Mouse (Mus musculus) c-Kit-negative CD71-positive TER-119-positive erythroid progenitor cells, embryonic 14.5 days (primary cell): ENCODE results near the gene Large1.

Experiments used
- DNase-seq: peaks from one replicate; pipeline ENCODE4 v3.0.0-alpha.2; 2013; ENCODE audit warnings: low read depth, low spot score

Gene Large1

DNA sequence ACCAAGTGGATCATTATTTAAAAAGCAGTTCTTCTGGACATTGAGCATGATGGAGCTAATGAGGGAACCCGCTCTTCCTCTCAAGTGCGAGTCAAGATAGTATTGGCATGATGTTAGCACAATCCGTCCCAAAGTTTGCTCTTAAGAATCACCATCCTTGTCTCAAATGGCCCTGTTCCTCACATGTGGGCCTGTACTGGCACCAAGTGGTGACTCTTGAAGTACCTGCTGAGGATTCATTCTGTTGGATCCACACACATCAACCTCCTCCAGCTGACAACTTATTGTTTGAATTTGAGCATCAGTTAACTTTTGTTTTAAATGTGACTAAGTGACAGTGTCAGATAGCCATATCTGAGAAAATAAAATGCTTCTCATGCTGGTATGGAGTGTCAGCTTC is 540.6 kb downstream of the Large1 start:
- DNase-seq: no peak

DNA sequence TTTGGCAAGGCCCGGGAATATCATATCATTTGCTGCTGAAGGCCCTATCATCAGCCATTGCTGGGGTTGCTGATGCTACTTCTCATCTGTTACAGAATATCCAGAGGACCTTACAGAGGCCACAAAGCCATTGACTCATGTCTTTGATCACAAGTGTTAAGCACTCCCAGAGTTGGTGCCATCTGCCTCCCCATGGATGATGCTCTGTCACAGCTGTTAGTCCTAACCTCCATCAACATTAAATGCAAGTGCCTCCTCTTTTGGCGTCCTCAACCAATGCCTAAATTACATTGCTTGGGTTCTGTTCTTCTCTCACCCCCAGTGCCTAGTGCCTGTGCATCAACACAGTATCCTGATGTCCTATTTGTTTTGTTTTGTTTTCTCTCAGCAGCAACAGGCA is 551.8 kb downstream of the Large1 start:
- DNase-seq: no peak

DNA sequence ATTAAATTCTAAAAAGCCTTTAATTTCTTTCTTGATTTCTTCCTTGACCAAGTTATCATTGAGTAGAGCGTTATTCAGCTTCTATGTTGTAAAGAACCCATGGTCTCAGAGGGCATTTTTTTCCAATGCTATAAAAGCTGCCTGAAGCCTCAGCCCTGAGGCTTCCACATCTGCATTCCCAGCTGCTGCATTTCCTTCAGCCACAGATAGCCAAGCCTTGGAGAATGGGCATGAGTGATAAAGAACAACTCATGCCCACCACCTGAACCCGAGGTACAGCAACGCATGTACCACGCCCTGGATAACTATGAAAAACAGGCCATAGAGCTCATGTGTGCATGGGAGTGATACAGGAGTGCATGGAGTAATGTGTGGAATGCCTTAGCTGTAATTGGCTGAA is 572.7 kb downstream of the Large1 start:
- no peak for DNase-seq

GRCm38 (mm10) chr8:72777797-72778196 is 575.5 kb downstream of the Large1 start:
- no peak for DNase-seq

- no peak for DNase-seq
Measured at GRCm38 (mm10) chr8:72766777-72767176, 586.6 kb downstream of the Large1 start.

DNA sequence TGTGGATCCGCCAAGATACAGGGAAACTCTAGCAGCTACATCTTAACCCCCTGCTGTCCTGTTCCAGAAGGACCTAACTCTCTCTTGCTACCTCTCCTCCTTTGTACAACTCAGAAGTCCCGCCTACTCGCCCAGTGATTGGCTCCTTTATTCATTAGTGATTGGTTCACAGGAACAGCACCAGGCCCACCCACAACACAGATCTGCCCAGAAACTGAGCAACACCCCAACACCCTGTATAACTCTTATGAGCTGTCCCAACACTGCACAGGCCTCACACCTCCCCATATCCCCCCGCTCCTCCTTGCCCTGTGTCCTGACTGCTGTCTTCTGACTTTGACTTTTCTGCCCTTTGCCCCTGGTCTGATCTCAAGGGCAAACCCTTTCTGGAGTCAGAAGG is 587.6 kb downstream of the Large1 start:
- no peak for DNase-seq
